9 mouse cellular contexts compared by ENCODE assay signal in genomic region chr6:8345219-8345856, GRCm38 (mm10).
DNase-seq lines count a peak whose midpoint lies in the region; ATAC-seq and TF ChIP-seq lines count a peak whose summit lies in the region.
"Had no signal": no experiment of that assay in that cellular context is flagged by ENCODE, and none has a peak within 500 bp of the region (broad histone marks: within the 10 kb centered on the region; RNA-seq: fewer than 3 reads in every experiment).

No protein-coding gene starts in this region.

- H3K27ac ChIP-seq in intestine, embryonic 15.5 days = no peak overlapping the region
- no peak overlapping the region for H3K27ac ChIP-seq in intestine, postnatal 0 days (ENCODE audit: low read depth, low read length)
- peak overlapping the region; percentile 24 for H3K27ac ChIP-seq in liver, embryonic 16.5 days (ENCODE audit: low read length)
- H3K27ac ChIP-seq in stomach, embryonic 15.5 days = no peak overlapping the region
- H3K27ac ChIP-seq: limb, embryonic 15.5 days had no signal

- no peak overlapping the region for H3K4me3 ChIP-seq in intestine, embryonic 15.5 days (replicated peaks)
- H3K4me3 ChIP-seq in intestine, postnatal 0 days (ENCODE audit: low read depth, low read length) = no peak overlapping the region
- H3K4me3 ChIP-seq in erythroblast, embryonic 14.5 days (replicated peaks) = peak overlapping the region; percentile 66
- H3K4me3 ChIP-seq in liver, embryonic 16.5 days (ENCODE audit: low read depth, low read length) = no peak overlapping the region
- no peak overlapping the region for H3K4me3 ChIP-seq in stomach, embryonic 15.5 days (replicated peaks)
- H3K4me3 ChIP-seq: limb, embryonic 15.5 days had no signal

- TF ChIP-seq CTCF in intestine, postnatal 0 days (IDR thresholded peaks at IDR 0.05; ENCODE audit: low read depth) = no peak

- H3K9ac ChIP-seq in intestine, embryonic 15.5 days = no peak overlapping the region
- no peak overlapping the region for H3K9ac ChIP-seq in intestine, postnatal 0 days (ENCODE audit: low read depth, low read length)
- no peak overlapping the region for H3K9ac ChIP-seq in liver, embryonic 16.5 days (ENCODE audit: low read depth, low read length)
- no peak overlapping the region for H3K9ac ChIP-seq in stomach, embryonic 15.5 days
- H3K9ac ChIP-seq: limb, embryonic 15.5 days had no signal

- H3K4me2 ChIP-seq in intestine, embryonic 15.5 days (replicated peaks) = no peak overlapping the region
- no peak overlapping the region for H3K4me2 ChIP-seq in intestine, postnatal 0 days (replicated peaks; ENCODE audit: low read depth)
- H3K4me2 ChIP-seq in liver, embryonic 16.5 days (ENCODE audit: low read depth, low read length) = peak overlapping the region; percentile 36; the same call in 1 of the 2 replicates
- H3K4me2 ChIP-seq in stomach, embryonic 15.5 days = no peak overlapping the region
- H3K4me2 ChIP-seq: limb, embryonic 15.5 days had no signal

- peak; percentile 81 for DNase-seq in ES-CJ7 (ENCODE audit: low read depth, low spot score)
- DNase-seq in T-cell, adult 2 months (ENCODE audit: low spot score) = no peak

- H3K27me3 ChIP-seq in intestine, embryonic 15.5 days (replicated peaks) = no peaks in the 10 kb centered on the region
- no peaks in the 10 kb centered on the region for H3K27me3 ChIP-seq in intestine, postnatal 0 days (replicated peaks; ENCODE audit: control insufficient read depth, insufficient read depth, low read length)
- H3K27me3 ChIP-seq in erythroblast, embryonic 14.5 days (ENCODE audit: control insufficient read depth) = no peaks in the 10 kb centered on the region
- H3K27me3 ChIP-seq in liver, embryonic 16.5 days (ENCODE audit: control insufficient read depth, insufficient read depth, low read depth, low read length) = no peaks in the 10 kb centered on the region
- H3K27me3 ChIP-seq in stomach, embryonic 15.5 days (replicated peaks) = no peaks in the 10 kb centered on the region
- H3K27me3 ChIP-seq: limb, embryonic 15.5 days had no signal

- H3K4me1 ChIP-seq in intestine, embryonic 15.5 days (replicated peaks) = no peaks in the 10 kb centered on the region
- 0 out of 2 replicates have a peak, but pooled peaks cover 3% of the 10 kb centered on the region for H3K4me1 ChIP-seq in intestine, postnatal 0 days (replicated peaks; ENCODE audit: control insufficient read depth, insufficient read depth, low read length)
- peaks cover 82% of the 10 kb centered on the region for H3K4me1 ChIP-seq in erythroblast, embryonic 14.5 days (ENCODE audit: control insufficient read depth)
- peaks cover 22% of the 10 kb centered on the region for H3K4me1 ChIP-seq in liver, embryonic 16.5 days (ENCODE audit: control insufficient read depth, low read depth, low read length)
- H3K4me1 ChIP-seq in stomach, embryonic 15.5 days = no peaks in the 10 kb centered on the region

- WGBS in intestine, embryonic 15.5 days = 82% methylated on average over 5 of the region's 5 CpGs
- 73% methylated on average over 5 of the region's 5 CpGs for WGBS in intestine, postnatal 0 days
- WGBS in liver, embryonic 16.5 days (ENCODE audit: insufficient replicate concordance) = 37% methylated on average over 5 of the region's 5 CpGs
- 67% methylated on average over 5 of the region's 5 CpGs for WGBS in stomach, embryonic 15.5 days

- peak; percentile 67; the same call in 1 of the 2 replicates for ATAC-seq in intestine, embryonic 15.5 days
- ATAC-seq in intestine, postnatal 0 days = no peak
- ATAC-seq in hematopoietic stem cell, adult 5-6 weeks (replicated peaks in 1 of 2; ENCODE audit: insufficient read depth in 1 of 2, low FRiP score in 2 of 2, low TSS enrichment in 1 of 2, low read depth in 1 of 2, poor library complexity in 2 of 2, severe bottlenecking in 2 of 2) = peak; percentile 99
- peak; percentile 97 for ATAC-seq in liver, embryonic 16.5 days (ENCODE audit: low read depth)
- peak; percentile 85; the same call in 1 of the 2 replicates for ATAC-seq in stomach, embryonic 15.5 days (ENCODE audit: insufficient read depth, low FRiP score, low read depth)

- no peaks in the 10 kb centered on the region for H3K9me3 ChIP-seq in intestine, embryonic 15.5 days
- H3K9me3 ChIP-seq in intestine, postnatal 0 days (ENCODE audit: control insufficient read depth) = no peaks in the 10 kb centered on the region
- no peaks in the 10 kb centered on the region for H3K9me3 ChIP-seq in erythroblast, embryonic 14.5 days (ENCODE audit: control insufficient read depth, low read length)
- no peaks in the 10 kb centered on the region for H3K9me3 ChIP-seq in liver, embryonic 16.5 days (replicated peaks; ENCODE audit: control insufficient read depth, low read length)
- H3K9me3 ChIP-seq in stomach, embryonic 15.5 days = no peaks in the 10 kb centered on the region
- H3K9me3 ChIP-seq: limb, embryonic 15.5 days had no signal

- H3K36me3 ChIP-seq in intestine, embryonic 15.5 days = no peaks in the 10 kb centered on the region
- H3K36me3 ChIP-seq in intestine, postnatal 0 days (ENCODE audit: control insufficient read depth, insufficient read depth) = no peaks in the 10 kb centered on the region
- H3K36me3 ChIP-seq in erythroblast, embryonic 14.5 days (ENCODE audit: control insufficient read depth) = peaks cover 3% of the 10 kb centered on the region; the same call in 1 of the 2 replicates
- H3K36me3 ChIP-seq in liver, embryonic 16.5 days (ENCODE audit: control insufficient read depth, insufficient read depth) = no peaks in the 10 kb centered on the region
- no peaks in the 10 kb centered on the region for H3K36me3 ChIP-seq in stomach, embryonic 15.5 days
- H3K36me3 ChIP-seq: limb, embryonic 15.5 days had no signal
